Mouse (Mus musculus) yolk sac, embryonic 10.5 days (tissue): ENCODE measurements around the gene Olfr1302.

Source experiments
- DNase-seq: peaks from one replicate; pipeline ENCODE4 v3.0.0-alpha.2; 2017; ENCODE audit warnings: low spot score

Olfr1302 gene

DNA sequence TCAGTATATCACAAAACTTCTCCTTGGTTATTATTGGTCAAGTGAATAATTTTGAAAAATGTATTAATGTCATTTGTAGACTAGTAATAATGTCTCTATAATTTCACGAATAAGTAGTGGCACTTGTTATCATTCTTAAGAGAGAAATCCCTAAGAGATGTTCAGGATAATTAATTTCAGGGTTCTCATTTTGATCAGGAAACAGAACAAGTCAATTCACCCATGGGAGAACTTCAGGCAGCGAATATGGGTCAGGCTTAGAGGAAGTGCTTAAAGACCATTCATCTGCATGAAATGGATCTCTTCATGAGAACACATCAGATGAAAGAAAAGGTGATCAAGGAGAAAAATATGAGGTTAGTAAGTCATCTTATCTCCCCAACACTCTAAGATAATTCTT is at the start of gene Olfr1302:
Gene Olfr1302, plus strand, starts transcription at position 301 of the 400 bp plus-strand sequence.
- DNase-seq = no peak

DNA sequence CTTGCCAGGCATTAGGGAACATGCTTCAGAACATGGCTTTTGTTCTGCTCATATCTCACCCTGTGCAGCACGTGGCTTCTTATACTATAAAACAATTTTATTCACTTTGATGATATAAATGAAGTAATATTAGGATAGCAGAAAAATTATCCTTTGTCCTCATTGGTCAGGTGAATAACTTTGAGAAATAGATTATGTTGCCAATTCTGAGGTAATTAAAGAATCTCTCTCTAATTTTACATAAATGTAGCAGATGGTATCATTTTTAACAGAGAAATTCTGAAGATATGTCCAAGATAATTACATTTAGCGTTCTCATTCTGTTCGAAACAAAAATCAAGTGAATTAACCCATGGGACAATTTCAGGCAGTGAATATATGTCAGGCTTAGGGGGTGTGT is 26.5 kb upstream of the Olfr1302 start, which contains the start of gene Olfr1301:
Gene Olfr1301, plus strand, starts transcription at position 301 of the 400 bp plus-strand sequence.
- no peak for DNase-seq

DNA sequence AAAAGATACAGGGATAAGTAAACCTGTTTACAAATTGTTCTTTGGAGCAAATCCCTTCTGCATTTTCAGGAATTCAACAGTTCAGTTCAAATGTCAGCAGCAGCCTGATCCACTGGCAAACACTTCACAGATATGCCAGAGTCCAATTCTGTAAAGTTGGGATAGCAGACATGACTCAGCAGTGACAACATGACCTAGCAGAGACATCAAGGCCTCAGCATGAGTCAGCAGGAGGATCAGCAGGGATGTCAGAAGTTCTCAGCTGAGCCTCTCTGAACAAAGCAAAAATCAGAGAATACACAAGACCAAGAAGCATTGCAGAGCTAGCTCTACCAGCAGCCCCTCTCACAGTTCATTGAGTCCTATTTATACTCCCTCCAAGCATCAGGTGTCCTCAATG is 35.7 kb downstream of the Olfr1302 start:
- DNase-seq = no peak

DNA sequence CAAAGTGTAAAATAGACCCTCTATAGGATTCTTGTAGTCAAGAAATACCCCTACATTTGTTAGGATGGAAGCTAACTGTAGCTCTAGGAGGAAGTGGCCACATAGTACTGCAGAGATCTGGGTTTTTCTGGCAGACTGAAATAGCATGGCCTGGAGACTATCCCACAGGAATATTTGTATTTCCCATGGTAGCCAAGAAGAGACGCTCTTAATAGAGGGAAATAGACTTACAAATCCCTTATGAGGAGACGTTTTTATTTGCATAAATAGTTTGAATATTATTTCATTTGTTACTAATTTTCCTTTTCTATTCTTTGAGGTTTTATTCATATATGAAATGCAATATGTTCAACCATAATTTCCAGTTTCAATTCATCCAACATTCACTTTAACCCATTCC is 43.0 kb downstream of the Olfr1302 start, which contains the start of gene Olfr1303:
Gene Olfr1303, minus strand, starts transcription at position 101 of the 400 bp plus-strand sequence.
- no peak for DNase-seq
